Mouse (Mus musculus): Measurements from ENCODE around the gene Nsf. TPM values are rescaled to one million over a fixed set of nuclear protein-coding genes. Genes with fewer than 3 reads are reported as not detected.

Gene Nsf
- polyA plus RNA-seq, 1 experiment from 2014 or later = 46.3 TPM

- Histone ChIP-seq H3K27me3 (ENCODE audit: control insufficient read depth, insufficient read depth, low read length) (no peaks in the 10 kb centered on the region), H3K27ac (replicated peaks; ENCODE audit: low read depth, low read length) (no peak overlapping the region), H3K9me3 (ENCODE audit: control insufficient read depth, low read length) (no peaks in the 10 kb centered on the region), H3K4me1 (ENCODE audit: control insufficient read depth, insufficient read depth, low read length) (no peaks in the 10 kb centered on the region), H3K9ac (ENCODE audit: low read length) (no peak overlapping the region), H3K36me3 (ENCODE audit: control insufficient read depth, insufficient read depth, low read length) (no peaks in the 10 kb centered on the region), H3K4me3 (ENCODE audit: low read depth, low read length) (no peak overlapping the region), H3K4me2 (ENCODE audit: low read depth, severe bottlenecking) (no peak overlapping the region)
- 67% methylated on average over 5 of the region's 5 CpGs for WGBS
- DNase-seq (ENCODE audit: low spot score) (no peak), ATAC-seq (ENCODE audit: insufficient number of reproducible peaks, low FRiP score, low TSS enrichment, low read depth) (no peak)
Observed at GRCm38 (mm10) chr11:103858760-103859159, 95.1 kb downstream of the Nsf start.

- ATAC-seq (ENCODE audit: insufficient number of reproducible peaks, low FRiP score, low TSS enrichment, low read depth) (no peak), DNase-seq (ENCODE audit: low spot score) (no peak)
- H3K4me2 ChIP-seq (ENCODE audit: low read depth, severe bottlenecking) = no peak overlapping the region
- no peaks in the 10 kb centered on the region for H3K9me3 ChIP-seq (ENCODE audit: control insufficient read depth, low read length)
- no peak overlapping the region for H3K27ac ChIP-seq (replicated peaks; ENCODE audit: low read depth, low read length)
- 91% methylated on average over 7 of the region's 7 CpGs for WGBS
- H3K9ac ChIP-seq (ENCODE audit: low read length) = no peak overlapping the region
- H3K27me3 ChIP-seq (ENCODE audit: control insufficient read depth, insufficient read depth, low read length) = no peaks in the 10 kb centered on the region
- no peaks in the 10 kb centered on the region for H3K36me3 ChIP-seq (ENCODE audit: control insufficient read depth, insufficient read depth, low read length)
- H3K4me1 ChIP-seq (ENCODE audit: control insufficient read depth, insufficient read depth, low read length) = no peaks in the 10 kb centered on the region
- no peak overlapping the region for H3K4me3 ChIP-seq (ENCODE audit: low read depth, low read length)
Observed at GRCm38 (mm10) chr11:103856641-103857040, 97.2 kb downstream of the Nsf start.

GRCm38 (mm10) chr11:103854294-103854693 is 99.6 kb downstream of the Nsf start:
- WGBS = 54% methylated on average over 9 of the region's 9 CpGs
- Histone ChIP-seq H3K36me3 (ENCODE audit: control insufficient read depth, insufficient read depth, low read length) (no peaks in the 10 kb centered on the region), H3K4me3 (ENCODE audit: low read depth, low read length) (no peak overlapping the region), H3K4me1 (ENCODE audit: control insufficient read depth, insufficient read depth, low read length) (no peaks in the 10 kb centered on the region; the same call in 1 of the 2 replicates), H3K9me3 (ENCODE audit: control insufficient read depth, low read length) (no peaks in the 10 kb centered on the region), H3K27ac (replicated peaks; ENCODE audit: low read depth, low read length) (no peak overlapping the region), H3K27me3 (ENCODE audit: control insufficient read depth, insufficient read depth, low read length) (no peaks in the 10 kb centered on the region), H3K4me2 (ENCODE audit: low read depth, severe bottlenecking) (no peak overlapping the region), H3K9ac (ENCODE audit: low read length) (no peak overlapping the region)
- DNase-seq (ENCODE audit: low spot score) (no peak), ATAC-seq (ENCODE audit: insufficient number of reproducible peaks, low FRiP score, low TSS enrichment, low read depth) (no peak)

GRCm38 (mm10) chr11:103853284-103853920 is 100.5 kb downstream of the Nsf start:
- ATAC-seq (ENCODE audit: insufficient number of reproducible peaks, low FRiP score, low TSS enrichment, low read depth) = no peak
- no peaks in the 10 kb centered on the region for H3K36me3 ChIP-seq (ENCODE audit: control insufficient read depth, insufficient read depth, low read length)
- no peaks in the 10 kb centered on the region; the same call in 1 of the 2 replicates for H3K4me1 ChIP-seq (ENCODE audit: control insufficient read depth, insufficient read depth, low read length)
- H3K27me3 ChIP-seq (ENCODE audit: control insufficient read depth, insufficient read depth, low read length) = no peaks in the 10 kb centered on the region
- H3K27ac ChIP-seq (replicated peaks; ENCODE audit: low read depth, low read length) = no peak overlapping the region
- no peak overlapping the region for H3K9ac ChIP-seq (ENCODE audit: low read length)
- peak; percentile 26 for DNase-seq (ENCODE audit: low spot score)
- H3K4me2 ChIP-seq (ENCODE audit: low read depth, severe bottlenecking) = no peak overlapping the region
- no peaks in the 10 kb centered on the region for H3K9me3 ChIP-seq (ENCODE audit: control insufficient read depth, low read length)
- H3K4me3 ChIP-seq (ENCODE audit: low read depth, low read length) = no peak overlapping the region
- 43% methylated on average over 10 of the region's 10 CpGs for WGBS

- WGBS = 65% methylated on average over 16 of the region's 16 CpGs
- H3K4me3 ChIP-seq (ENCODE audit: low read depth, low read length) = no peak overlapping the region
- H3K4me2 ChIP-seq (ENCODE audit: low read depth, severe bottlenecking) = no peak overlapping the region
- ATAC-seq (ENCODE audit: insufficient number of reproducible peaks, low FRiP score, low TSS enrichment, low read depth) (no peak), DNase-seq (ENCODE audit: low spot score) (no peak)
- H3K9me3 ChIP-seq (ENCODE audit: control insufficient read depth, low read length) = no peaks in the 10 kb centered on the region
- no peak overlapping the region for H3K9ac ChIP-seq (ENCODE audit: low read length)
- no peaks in the 10 kb centered on the region for H3K36me3 ChIP-seq (ENCODE audit: control insufficient read depth, insufficient read depth, low read length)
- no peak overlapping the region for H3K27ac ChIP-seq (replicated peaks; ENCODE audit: low read depth, low read length)
- H3K27me3 ChIP-seq (ENCODE audit: control insufficient read depth, insufficient read depth, low read length) = no peaks in the 10 kb centered on the region
- H3K4me1 ChIP-seq (ENCODE audit: control insufficient read depth, insufficient read depth, low read length) = no peaks in the 10 kb centered on the region; the same call in 1 of the 2 replicates
Observed at GRCm38 (mm10) chr11:103852590-103853283, 101.1 kb downstream of the Nsf start.

GRCm38 (mm10) chr11:103848287-103848686 is 105.6 kb downstream of the Nsf start:
- ATAC-seq (ENCODE audit: insufficient number of reproducible peaks, low FRiP score, low TSS enrichment, low read depth) = no peak
- no peak overlapping the region for H3K27ac ChIP-seq (replicated peaks; ENCODE audit: low read depth, low read length)
- 92% methylated on average over 11 of the region's 11 CpGs for WGBS
- no peak overlapping the region for H3K4me2 ChIP-seq (ENCODE audit: low read depth, severe bottlenecking)
- H3K27me3 ChIP-seq (ENCODE audit: control insufficient read depth, insufficient read depth, low read length) = no peaks in the 10 kb centered on the region
- no peaks in the 10 kb centered on the region; the same call in 1 of the 2 replicates for H3K4me1 ChIP-seq (ENCODE audit: control insufficient read depth, insufficient read depth, low read length)
- H3K4me3 ChIP-seq (ENCODE audit: low read depth, low read length) = no peak overlapping the region
- no peak for DNase-seq (ENCODE audit: low spot score)
- H3K9me3 ChIP-seq (ENCODE audit: control insufficient read depth, low read length) = no peaks in the 10 kb centered on the region
- no peaks in the 10 kb centered on the region for H3K36me3 ChIP-seq (ENCODE audit: control insufficient read depth, insufficient read depth, low read length)
- H3K9ac ChIP-seq (ENCODE audit: low read length) = no peak overlapping the region

- ATAC-seq (ENCODE audit: insufficient number of reproducible peaks, low FRiP score, low TSS enrichment, low read depth) = no peak
- no peak overlapping the region for H3K4me3 ChIP-seq (ENCODE audit: low read depth, low read length)
Observed at GRCm38 (mm10) chr11:103840834-103841233, 113.0 kb downstream of the Nsf start.

GRCm38 (mm10) chr11:103838955-103839354 is 114.9 kb downstream of the Nsf start:
- H3K27me3 ChIP-seq (ENCODE audit: control insufficient read depth, insufficient read depth, low read length) = no peaks in the 10 kb centered on the region
- H3K9ac ChIP-seq (ENCODE audit: low read length) = no peak overlapping the region
- H3K9me3 ChIP-seq (ENCODE audit: control insufficient read depth, low read length) = no peaks in the 10 kb centered on the region
- no peak overlapping the region for H3K27ac ChIP-seq (replicated peaks; ENCODE audit: low read depth, low read length)
- DNase-seq (ENCODE audit: low spot score) (no peak), ATAC-seq (ENCODE audit: insufficient number of reproducible peaks, low FRiP score, low TSS enrichment, low read depth) (no peak)
- peaks cover 4% of the 10 kb centered on the region for H3K4me1 ChIP-seq (ENCODE audit: control insufficient read depth, insufficient read depth, low read length)
- 83% methylated on average over 2 of the region's 2 CpGs for WGBS
- H3K4me2 ChIP-seq (ENCODE audit: low read depth, severe bottlenecking) = no peak overlapping the region
- no peak overlapping the region for H3K4me3 ChIP-seq (ENCODE audit: low read depth, low read length)
- no peaks in the 10 kb centered on the region for H3K36me3 ChIP-seq (ENCODE audit: control insufficient read depth, insufficient read depth, low read length)

More at GRCm38 (mm10) chr11:103840834-103841233, 113.0 kb downstream of the Nsf start:
- Histone ChIP-seq H3K4me2 (ENCODE audit: low read depth, severe bottlenecking) (peak overlapping the region; percentile 26; the same call in 1 of the 2 replicates), H3K9me3 (ENCODE audit: control insufficient read depth, low read length) (no peaks in the 10 kb centered on the region), H3K27me3 (ENCODE audit: control insufficient read depth, insufficient read depth, low read length) (no peaks in the 10 kb centered on the region), H3K36me3 (ENCODE audit: control insufficient read depth, insufficient read depth, low read length) (no peaks in the 10 kb centered on the region), H3K27ac (replicated peaks; ENCODE audit: low read depth, low read length) (peak overlapping the region; percentile 64; the same call in 1 of the 2 replicates), H3K9ac (ENCODE audit: low read length) (peak overlapping the region; percentile 1; the same call in 1 of the 2 replicates), H3K4me1 (ENCODE audit: control insufficient read depth, insufficient read depth, low read length) (peaks cover 4% of the 10 kb centered on the region)
- peak; percentile 70 for DNase-seq (ENCODE audit: low spot score)
- 1% methylated on average over 11 of the region's 11 CpGs for WGBS
